Mouse (Mus musculus) heart, embryonic 14.5 days (tissue): Measurements from ENCODE around the gene Disc1. TPM values are rescaled to one million over a fixed set of nuclear protein-coding genes. Genes with fewer than 3 reads are reported as not detected.

Source experiments
- ATAC-seq: fragments of 200-750 bp; cut with Nextera tagmentation; 2 replicates; pipeline ENCODE4 v1.8.0; 2017; ENCODE audit warnings: low read depth, moderate TSS enrichment; ENCODE audit not compliant: insufficient number of reproducible peaks, insufficient read depth, low FRiP score
- H3K27ac ChIP-seq, 2 experiments: fragments of 200-500 bp in 1 of 2; fragments of 300-500 bp in 1 of 2; sonication (generic) in 1 of 2; replicated peaks in 1 of 2; 2 replicates each; pipeline ENCODE4 v1.5.1; 2012 to 2014; ENCODE audit warnings: low read depth in 2 of 2, low read length in 2 of 2, control low read depth in 1 of 2, mild to moderate bottlenecking in 1 of 2, mixed read lengths in 1 of 2; ENCODE audit not compliant: control insufficient read depth in 1 of 2, insufficient read depth in 1 of 2
- H3K27me3 ChIP-seq: fragments of 300-500 bp; sonication (generic); 2 replicates; pipeline ENCODE4 v1.6.1; 2014; ENCODE audit warnings: mild to moderate bottlenecking, low read length, control low read depth; ENCODE audit not compliant: control insufficient read depth, insufficient read depth
- H3K36me3 ChIP-seq: fragments of 300-500 bp; sonication (generic); 2 replicates; pipeline ENCODE4 v1.6.1; 2014; ENCODE audit warnings: mild to moderate bottlenecking, control low read depth, low read length, mixed read lengths; ENCODE audit not compliant: control insufficient read depth, insufficient read depth
- H3K4me1 ChIP-seq, 2 experiments: fragments of 200-500 bp in 1 of 2; fragments of 300-500 bp in 1 of 2; sonication (generic) in 1 of 2; 2 replicates each; pipeline ENCODE4 v1.6.1; 2012 to 2014; ENCODE audit warnings: low read length in 2 of 2, control low read depth in 1 of 2, mixed read lengths in 1 of 2; ENCODE audit not compliant: control insufficient read depth in 2 of 2, insufficient read depth in 2 of 2
- H3K4me2 ChIP-seq: fragments of 300-500 bp; sonication (generic); 2 replicates; pipeline ENCODE4 v1.6.1; 2014; ENCODE audit warnings: mild to moderate bottlenecking, low read length
- H3K4me3 ChIP-seq, 2 experiments: fragments of 200-500 bp in 1 of 2; fragments of 300-500 bp in 1 of 2; sonication (generic) in 1 of 2; 2 replicates each; pipeline ENCODE4 v1.5.1; 2012 to 2014; ENCODE audit warnings: low read length in 2 of 2, mild to moderate bottlenecking in 2 of 2, control low read depth in 1 of 2, low read depth in 1 of 2, moderate library complexity in 1 of 2; ENCODE audit not compliant: control insufficient read depth in 1 of 2, insufficient read depth in 1 of 2
- H3K9ac ChIP-seq: fragments of 300-500 bp; sonication (generic); 2 replicates; pipeline ENCODE4 v1.6.1; 2014; ENCODE audit warnings: mild to moderate bottlenecking, low read length
- H3K9me3 ChIP-seq: fragments of 300-500 bp; sonication (generic); 2 replicates; pipeline ENCODE4 v1.6.1; 2016; ENCODE audit warnings: low read length, control low read depth; ENCODE audit not compliant: control insufficient read depth
- WGBS: fragments of 180-500 bp; shearing (Covaris S2); extraction: QIAGEN DNeasy Blood & Tissue Kit; methylation state at CpG from one replicate; pipeline ENCODE4 v1.1.7; 2014; 5-methylcytosine and 5-hydroxymethylcytosine counted together
- microRNA-seq: library from miRNA; unstranded; fragments of <30 nt; microRNA quantifications from one replicate; pipeline ENCODE4, GENCODE M21; 2016
- polyA plus RNA-seq: library from polyadenylated mRNA; unstranded; fragments of >200 nt; fragmentation: Nextera tagmentation; extraction: Ambion mirVana; gene quantifications from 2 replicates; pipeline ENCODE4 v1.2.1, GENCODE M21; 2014

Disc1 gene
- polyA plus RNA-seq, 1 experiment from 2014 or later, result 4.2 TPM

DNA sequence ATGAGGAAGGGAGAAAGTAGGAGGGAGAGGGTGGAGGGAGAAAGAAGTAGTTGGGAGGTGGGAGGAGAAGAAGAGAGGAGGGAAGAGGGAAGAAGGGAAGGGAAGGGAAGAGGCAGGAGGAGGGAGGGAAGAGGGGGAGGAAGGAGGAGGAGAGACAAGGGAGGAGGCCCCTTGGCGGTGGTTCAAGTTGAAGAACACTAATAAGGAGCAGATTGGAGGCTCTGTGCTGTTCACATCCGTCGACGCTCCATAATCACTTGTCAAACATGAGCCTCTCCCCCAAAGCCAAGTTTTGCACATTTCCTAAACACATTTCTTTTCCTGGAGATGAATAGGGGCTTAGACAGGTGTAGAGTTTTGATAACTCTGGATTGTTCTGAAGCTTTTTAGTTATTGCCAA, 245.3 kb downstream of the Disc1 start:
- Histone ChIP-seq H3K4me1 (peaks cover 13% of the 10 kb centered on the region in 2 experiments), H3K9ac (no peak overlapping the region), H3K27me3 (no peaks in the 10 kb centered on the region), H3K9me3 (no peaks in the 10 kb centered on the region), H3K36me3 (no peaks in the 10 kb centered on the region), H3K4me3 (no peak overlapping the region), H3K27ac (no peak overlapping the region), H3K4me2 (no peak overlapping the region)
- WGBS, result 37% methylated on average over 4 of the region's 4 CpGs
- ATAC-seq, result no peak

DNA sequence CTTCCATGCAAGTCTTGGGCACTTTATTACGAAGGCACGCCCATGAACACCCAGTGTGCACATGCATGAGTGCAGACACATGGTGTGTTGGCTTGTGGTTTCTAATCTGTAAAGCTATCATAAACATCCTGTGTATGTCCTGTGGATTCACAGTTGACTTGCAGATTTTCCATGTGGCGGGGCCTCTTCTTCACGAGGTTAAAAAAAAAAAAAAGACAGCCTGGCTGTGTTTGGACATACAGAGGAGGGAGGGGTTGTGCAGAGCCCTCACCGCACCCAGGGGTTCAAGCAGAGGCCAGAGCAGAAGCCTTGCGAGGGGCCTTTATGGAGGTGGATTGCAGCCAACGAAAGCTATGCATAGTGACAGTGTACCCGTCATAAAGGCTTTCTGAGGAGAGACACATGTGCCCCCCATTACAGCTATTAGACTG, 248.0 kb downstream of the Disc1 start:
- 58% methylated on average over 8 of the region's 8 CpGs for WGBS
- Histone ChIP-seq H3K4me3 (no peak overlapping the region), H3K27ac (no peak overlapping the region), H3K4me1 (peaks cover 4 to 9% of the 10 kb centered on the region in 2 experiments; a peak in 3 of 4 replicates), H3K4me2 (no peak overlapping the region), H3K9ac (no peak overlapping the region), H3K27me3 (no peaks in the 10 kb centered on the region), H3K9me3 (peaks cover 3% of the 10 kb centered on the region; the same call in 1 of the 2 replicates), H3K36me3 (no peaks in the 10 kb centered on the region)
- no peak for ATAC-seq

DNA sequence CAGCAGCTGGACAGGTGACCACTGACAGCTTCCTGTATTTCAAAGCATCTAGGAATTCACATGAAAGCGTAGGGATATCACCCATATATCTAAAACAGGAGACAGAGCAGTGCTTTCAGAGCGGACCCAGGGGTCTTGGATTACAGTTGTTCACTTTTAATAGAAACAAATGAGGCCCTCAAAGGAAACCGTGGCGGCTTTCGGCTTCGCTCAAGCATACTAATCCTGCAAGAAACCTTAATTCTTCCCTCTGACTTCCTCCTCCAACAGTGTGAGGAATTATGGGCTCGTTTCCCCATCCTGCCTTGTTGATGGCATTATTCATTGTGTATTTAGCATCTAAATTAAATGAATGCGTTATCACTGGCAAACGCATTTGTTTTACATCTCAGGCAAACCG, 252.7 kb downstream of the Disc1 start:
- Histone ChIP-seq H3K27me3 (no peaks in the 10 kb centered on the region), H3K4me1 (peaks cover 4% of the 10 kb centered on the region in 2 experiments; a peak in 2 of 4 replicates), H3K27ac (no peak overlapping the region), H3K9ac (no peak overlapping the region), H3K9me3 (peaks cover 3% of the 10 kb centered on the region; the same call in 1 of the 2 replicates), H3K4me2 (no peak overlapping the region), H3K36me3 (no peaks in the 10 kb centered on the region), H3K4me3 (no peak overlapping the region)
- WGBS, result 88% methylated on average over 10 of the region's 10 CpGs
- ATAC-seq, result no peak

DNA sequence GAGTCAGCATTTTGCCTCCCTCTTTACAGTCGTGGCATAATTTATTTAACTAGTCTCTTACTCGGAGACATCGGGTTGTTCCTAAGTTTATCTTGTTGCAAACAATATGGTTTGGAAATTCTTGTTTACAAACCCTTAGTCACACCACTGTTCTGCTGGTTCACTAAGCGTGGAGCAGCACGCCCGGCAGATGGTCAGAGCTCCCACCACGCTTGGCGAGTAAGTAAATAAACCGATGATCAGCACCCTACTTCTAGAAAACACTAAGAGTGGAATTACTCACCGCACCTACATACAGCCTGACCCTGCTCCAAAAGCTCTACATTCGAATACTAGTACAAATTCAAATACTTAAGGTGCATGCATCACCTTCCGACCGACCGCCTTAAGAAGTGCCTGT, 256.0 kb downstream of the Disc1 start:
- Histone ChIP-seq H3K4me2 (no peak overlapping the region), H3K27ac (no peak overlapping the region), H3K36me3 (no peaks in the 10 kb centered on the region), H3K4me1 (peaks cover 8 to 9% of the 10 kb centered on the region in 2 experiments), H3K9ac (no peak overlapping the region), H3K9me3 (peaks cover 1% of the 10 kb centered on the region; the same call in 1 of the 2 replicates), H3K4me3 (no peak overlapping the region), H3K27me3 (no peaks in the 10 kb centered on the region)
- no peak for ATAC-seq
- WGBS, result 88% methylated on average over 14 of the region's 14 CpGs

Small RNAs within 50 kb of the gene (microRNA-seq; reads per million reads assigned to microRNA genes)
- not detected for gene Gm22197

Other genes starting within 250 kb of the Disc1 start
- 115 and 117 TPM in 2 replicates for gene Gnpat, start 191.2 kb upstream of the Disc1 start, polyA plus RNA-seq
- gene 2810004N23Rik, start 191.1 kb upstream of the Disc1 start, polyA plus RNA-seq, result 41.9 and 43.8 TPM in 2 replicates
- gene Exoc8, start 156.5 kb upstream of the Disc1 start, polyA plus RNA-seq, result 5.8 and 6.5 TPM in 2 replicates
- 6.5 and 6.8 TPM in 2 replicates for gene Sprtn, start 156.3 kb upstream of the Disc1 start, polyA plus RNA-seq
- 25.5 and 26.0 TPM in 2 replicates for gene Egln1, start 104.9 kb upstream of the Disc1 start, polyA plus RNA-seq
- 92.4 and 97.7 TPM in 2 replicates for gene Tsnax, start 41.2 kb upstream of the Disc1 start, polyA plus RNA-seq